In genomic region chr14:26579346-26580343, GRCm38 (mm10) we compare ENCODE assay signal across 7 mouse cellular contexts. TPM values are rescaled to one million over a fixed set of nuclear protein-coding genes. Genes with fewer than 3 reads are reported as not detected.
DNase-seq lines count a peak whose midpoint lies in the region; ATAC-seq and TF ChIP-seq lines count a peak whose summit lies in the region.

No protein-coding gene starts in this region.

- peak overlapping the region; percentile 96 for H3K9ac ChIP-seq in intestine, postnatal 0 days (ENCODE audit: low read depth, low read length)
- H3K9ac ChIP-seq in midbrain, embryonic 12.5 days (replicated peaks): peak overlapping the region; percentile 99

- H3K4me3 ChIP-seq in intestine, postnatal 0 days (ENCODE audit: low read depth, low read length): peak overlapping the region; percentile 90
- peak overlapping the region; percentile 93 for H3K4me3 ChIP-seq in midbrain, embryonic 12.5 days
- peak overlapping the region; percentile 88 for H3K4me3 ChIP-seq in small intestine, adult 2 months (ENCODE audit: low read depth, low read length)

- peak; percentile 90 for TF ChIP-seq POLR2A in small intestine, adult 2 months (IDR thresholded peaks at IDR 0.05; ENCODE audit: low read depth, low read length)

- under 1% methylated on average over 71 of the region's 79 CpGs for WGBS in intestine, postnatal 0 days
- 1% methylated on average over 72 of the region's 79 CpGs for WGBS in midbrain, embryonic 12.5 days
- WGBS in small intestine, adult 2 months: under 1% methylated on average over 79 of the region's 79 CpGs

- H3K9me3 ChIP-seq in intestine, postnatal 0 days (ENCODE audit: control insufficient read depth): no peaks in the 10 kb centered on the region
- H3K9me3 ChIP-seq in midbrain, embryonic 12.5 days: no peaks in the 10 kb centered on the region

- H3K36me3 ChIP-seq in intestine, postnatal 0 days (ENCODE audit: control insufficient read depth, insufficient read depth): 0 out of 2 replicates have a peak, but pooled peaks cover 4% of the 10 kb centered on the region
- H3K36me3 ChIP-seq in midbrain, embryonic 12.5 days: peaks cover 5% of the 10 kb centered on the region; the same call in 1 of the 2 replicates
- H3K36me3 ChIP-seq in small intestine, adult 2 months (ENCODE audit: control insufficient read depth, insufficient read depth, low read length): no peaks in the 10 kb centered on the region

- peak overlapping the region; percentile 63 for H3K4me2 ChIP-seq in intestine, postnatal 0 days (replicated peaks; ENCODE audit: low read depth)
- peak overlapping the region; percentile 80 for H3K4me2 ChIP-seq in midbrain, embryonic 12.5 days (replicated peaks)

- ATAC-seq in intestine, postnatal 0 days: peak; percentile 88
- peak; percentile 96 for ATAC-seq in midbrain, embryonic 12.5 days (ENCODE audit: low FRiP score, low read depth)

- TF ChIP-seq CTCF in intestine, postnatal 0 days (IDR thresholded peaks at IDR 0.05; ENCODE audit: low read depth): 0 out of 2 replicates have a peak, but pooled peaks have one; percentile 5
- TF ChIP-seq CTCF in small intestine, adult 2 months (IDR thresholded peaks at IDR 0.05; ENCODE audit: extremely low read depth, insufficient read length, insufficient replicate concordance, low read depth, low read length): no peak

- H3K4me1 ChIP-seq in intestine, postnatal 0 days (replicated peaks; ENCODE audit: control insufficient read depth, insufficient read depth, low read length): peaks cover 3% of the 10 kb centered on the region; the same call in 1 of the 2 replicates
- peaks cover 12% of the 10 kb centered on the region; the same call in 1 of the 2 replicates for H3K4me1 ChIP-seq in midbrain, embryonic 12.5 days
- H3K4me1 ChIP-seq in small intestine, adult 2 months (ENCODE audit: control insufficient read depth, insufficient read depth, insufficient read length, low read length): no peaks in the 10 kb centered on the region; the same call in 1 of the 2 replicates

- DNase-seq in adrenal gland, adult 2 months: peak; percentile 94
- peak; percentile 83 for DNase-seq in embryo, embryonic 11.5 days (ENCODE audit: low read depth, low spot score)
- DNase-seq in gastrocnemius, postnatal 4 days (ENCODE audit: low spot score in 2 of 2): peak; percentile 78 to 89
- peak; percentile 89 for DNase-seq in left cerebral cortex, postnatal 4 days

- H3K27me3 ChIP-seq in intestine, postnatal 0 days (replicated peaks; ENCODE audit: control insufficient read depth, insufficient read depth, low read length): no peaks in the 10 kb centered on the region
- no peaks in the 10 kb centered on the region for H3K27me3 ChIP-seq in midbrain, embryonic 12.5 days
- no peaks in the 10 kb centered on the region for H3K27me3 ChIP-seq in small intestine, adult 2 months (ENCODE audit: control insufficient read depth, insufficient read depth, low read length)

- H3K27ac ChIP-seq in intestine, postnatal 0 days (ENCODE audit: low read depth, low read length): peak overlapping the region; percentile 99
- peak overlapping the region; percentile 95 for H3K27ac ChIP-seq in midbrain, embryonic 12.5 days (replicated peaks)
- H3K27ac ChIP-seq in small intestine, adult 2 months (ENCODE audit: insufficient read depth, low read depth, low read length): peak overlapping the region; percentile 99

- intact Hi-C loops in left cerebral cortex, postnatal 4 days (cut with DNase I): loop anchor here (5.0 to 10.0 kb wide), 3 partner anchors 47 to 92 kb away; partner anchors contain the start of genes Arf4 and Slmap

RNA-seq across cellular contexts. Expression of gene Dennd6a, which starts 6.0 kb away (rescaled TPM):
- 10 to 100 TPM; 33.3 to 36.4 TPM for total RNA-seq in adrenal gland, adult 2 months (2021)
- 11.7 and 11.8 TPM in 2 replicates for polyA plus RNA-seq in adrenal gland, adult 2 months (2012; rRNA removed)
- 10 to 100 TPM; 21.5 to 24.3 TPM for total RNA-seq in gastrocnemius, postnatal 4 days (2021)
- polyA plus RNA-seq in intestine, postnatal 0 days (2015; fragmentation: Nextera tagmentation; extraction: Ambion mirVana): 31.6 and 33.5 TPM in 2 replicates
- total RNA-seq in left cerebral cortex, postnatal 4 days (2021): 10 to 100 TPM; 19.7 to 22.7 TPM
- 27.9 and 31.7 TPM in 2 replicates for polyA plus RNA-seq in midbrain, embryonic 12.5 days (2016; fragmentation: Nextera tagmentation; extraction: Ambion mirVana)
- 4.8 and 8.6 TPM in 2 replicates for polyA plus RNA-seq in small intestine, adult 2 months (2012; rRNA removed)

RNA-seq across cellular contexts. Expression of gene Slmap, which starts 44.9 kb away (rescaled TPM):
- 10 to 100 TPM; 87.7 to 90.0 TPM for total RNA-seq in adrenal gland, adult 2 months (2021)
- 54.3 and 54.4 TPM in 2 replicates for polyA plus RNA-seq in adrenal gland, adult 2 months (2012; rRNA removed)
- total RNA-seq in gastrocnemius, postnatal 4 days (2021): 100 to 1,000 TPM in 1 of 2 experiments, 10 to 100 TPM in 1; 94.8 to 116 TPM
- 62.6 and 63.5 TPM in 2 replicates for polyA plus RNA-seq in intestine, postnatal 0 days (2015; fragmentation: Nextera tagmentation; extraction: Ambion mirVana)
- total RNA-seq in left cerebral cortex, postnatal 4 days (2021): 10 to 100 TPM; 60.7 to 67.6 TPM
- polyA plus RNA-seq in midbrain, embryonic 12.5 days (2016; fragmentation: Nextera tagmentation; extraction: Ambion mirVana): 22.1 and 25.5 TPM in 2 replicates
- 14.5 and 25.1 TPM in 2 replicates for polyA plus RNA-seq in small intestine, adult 2 months (2012; rRNA removed)

RNA-seq across cellular contexts. Expression of gene Arf4, which starts 58.2 kb away (rescaled TPM):
- 100 to 1,000 TPM; 169 to 191 TPM for total RNA-seq in adrenal gland, adult 2 months (2021)
- 420 and 432 TPM in 2 replicates for polyA plus RNA-seq in adrenal gland, adult 2 months (2012; rRNA removed)
- total RNA-seq in gastrocnemius, postnatal 4 days (2021): 100 to 1,000 TPM; 169 to 185 TPM
- 640 and 727 TPM in 2 replicates for polyA plus RNA-seq in intestine, postnatal 0 days (2015; fragmentation: Nextera tagmentation; extraction: Ambion mirVana)
- total RNA-seq in left cerebral cortex, postnatal 4 days (2021): 100 to 1,000 TPM; 212 to 232 TPM
- 531 and 542 TPM in 2 replicates for polyA plus RNA-seq in midbrain, embryonic 12.5 days (2016; fragmentation: Nextera tagmentation; extraction: Ambion mirVana)
- 139 and 203 TPM in 2 replicates for polyA plus RNA-seq in small intestine, adult 2 months (2012; rRNA removed)

Comparison
In these comparisons a context has a peak if more than half of its experiments do, and no peak if none do; other contexts are left out.
1. Peak in every context shown above with its lines: DNase-seq, ATAC-seq, H3K4me3 ChIP-seq and H3K27ac ChIP-seq.